ENCODE assay signal across 27 mouse cellular contexts in the genomic region with DNA sequence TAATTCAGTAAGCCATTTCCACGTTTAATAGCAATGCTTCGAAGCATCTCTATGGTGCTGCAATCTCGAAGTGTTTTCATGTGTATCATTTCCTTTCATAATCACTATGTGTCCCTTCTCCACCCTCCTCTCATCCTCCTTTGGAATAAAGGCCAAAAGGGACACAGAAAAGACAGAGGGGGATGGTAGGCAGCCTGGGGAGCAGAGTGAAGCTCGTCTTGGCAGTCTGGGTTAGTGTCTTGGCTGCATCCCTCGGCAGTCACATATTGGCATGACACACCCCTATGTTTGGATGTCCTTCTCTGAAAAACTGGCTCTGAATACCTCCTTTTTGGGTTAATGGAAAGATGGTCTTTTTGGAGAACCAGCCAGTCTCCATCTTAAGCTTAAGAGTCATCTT. TPM values are rescaled to one million over a fixed set of nuclear protein-coding genes. Genes with fewer than 3 reads are reported as not detected.
DNase-seq lines count a peak whose midpoint lies in the region; ATAC-seq and TF ChIP-seq lines count a peak whose summit lies in the region.
"Had no signal": no experiment of that assay in that cellular context is flagged by ENCODE, and none has a peak within 500 bp of the region (broad histone marks: within the 10 kb centered on the region; RNA-seq: fewer than 3 reads in every experiment).

No protein-coding gene starts in this region.

- intact Hi-C loops in heart, postnatal 10 days (cut with DNase I) = loop anchor here (5.0 kb wide), 3 partner anchors 55 to 110 kb away; partner anchors contain the start of gene Zfp366

- TF ChIP-seq POLR2A in lung, adult 2 months (IDR thresholded peaks at IDR 0.05; ENCODE audit: borderline replicate concordance, extremely low read depth, low read depth, low read length) = no peak

- H3K4me3 ChIP-seq in lung, postnatal 0 days (ENCODE audit: low read depth, low read length) = no peak overlapping the region
- no peak overlapping the region for H3K4me3 ChIP-seq in lung, adult 2 months (replicated peaks; ENCODE audit: extremely low read depth, low read depth, low read length)
- H3K4me3 ChIP-seq in brown adipose tissue, adult 24 weeks (ENCODE audit: insufficient read depth, low read depth, low read length) = no peak overlapping the region
- H3K4me3 ChIP-seq in intestine, embryonic 16.5 days (ENCODE audit: low read length) = no peak overlapping the region
- H3K4me3 ChIP-seq: embryonic facial prominence, embryonic 10.5 days; embryonic facial prominence, embryonic 15.5 days; forebrain, embryonic 13.5 days; heart, embryonic 10.5 days; hindbrain, embryonic 10.5 days; layer of hippocampus, adult 2 months; left cerebral cortex, adult 2 months; limb, embryonic 13.5 days; liver, embryonic 13.5 days; midbrain, embryonic 12.5 days; stomach, embryonic 15.5 days had no signal

- TF ChIP-seq EP300 in lung, postnatal 0 days (IDR thresholded peaks at IDR 0.05) = no peak

- H3K9me3 ChIP-seq in lung, postnatal 0 days (ENCODE audit: low read length) = no peaks in the 10 kb centered on the region
- H3K9me3 ChIP-seq in intestine, embryonic 16.5 days (ENCODE audit: control insufficient read depth, low read length) = no peaks in the 10 kb centered on the region
- H3K9me3 ChIP-seq: embryonic facial prominence, embryonic 10.5 days; embryonic facial prominence, embryonic 15.5 days; forebrain, embryonic 13.5 days; G1E; heart, embryonic 10.5 days; liver, embryonic 13.5 days; midbrain, embryonic 12.5 days; stomach, embryonic 15.5 days had no signal

- H3K4me1 ChIP-seq in lung, postnatal 0 days (ENCODE audit: insufficient read depth, low read depth, low read length) = peaks cover 6% of the 10 kb centered on the region; the same call in 1 of the 2 replicates
- peaks cover 15% of the 10 kb centered on the region for H3K4me1 ChIP-seq in lung, adult 2 months (ENCODE audit: control insufficient read depth, insufficient read depth, low read length)
- H3K4me1 ChIP-seq in brown adipose tissue, adult 24 weeks (ENCODE audit: control insufficient read depth, insufficient read depth, insufficient read length, low read length) = peaks cover 5% of the 10 kb centered on the region
- peaks cover 6% of the 10 kb centered on the region; the same call in 1 of the 2 replicates for H3K4me1 ChIP-seq in intestine, embryonic 16.5 days (ENCODE audit: control insufficient read depth, insufficient read depth, low read length)
- H3K4me1 ChIP-seq: forebrain, embryonic 13.5 days; midbrain, embryonic 12.5 days had no signal

- no peak overlapping the region for H3K9ac ChIP-seq in lung, postnatal 0 days (replicated peaks; ENCODE audit: low read depth)
- no peak overlapping the region for H3K9ac ChIP-seq in intestine, embryonic 16.5 days (ENCODE audit: low read depth, low read length)
- H3K9ac ChIP-seq: embryonic facial prominence, embryonic 15.5 days; forebrain, embryonic 13.5 days; limb, embryonic 13.5 days; liver, embryonic 13.5 days; midbrain, embryonic 12.5 days; stomach, embryonic 15.5 days had no signal

- peak; percentile 43 to 63 for DNase-seq in cerebellum, postnatal 14 days
- DNase-seq in cerebellum, adult 8-10 months = no peak
- peak; percentile 95 for DNase-seq in heart, adult 11 months
- DNase-seq in heart, postnatal 10 days = no peak
- DNase-seq in lung, postnatal 0 days (ENCODE audit: low spot score) = peak; percentile 59
- DNase-seq in lung, adult 2 months = no peak
- DNase-seq: adrenal gland, adult 8-10 months; cerebellum, adult 11 months; kidney, adult 2 months; liver, embryonic 13.5 days; lung, adult 18-20 months; retina, postnatal 1 day; right cerebral cortex, postnatal 14 days had no signal

- peak overlapping the region; percentile 2; the same call in 1 of the 2 replicates for H3K27ac ChIP-seq in lung, postnatal 0 days (ENCODE audit: low read length)
- peak overlapping the region; percentile 9; the same call in 1 of the 2 replicates for H3K27ac ChIP-seq in brown adipose tissue, adult 24 weeks (replicated peaks; ENCODE audit: low read depth, low read length)
- no peak overlapping the region for H3K27ac ChIP-seq in intestine, embryonic 16.5 days (ENCODE audit: low read length)
- H3K27ac ChIP-seq: embryonic facial prominence, embryonic 10.5 days; embryonic facial prominence, embryonic 15.5 days; forebrain, embryonic 13.5 days; heart, embryonic 10.5 days; hindbrain, embryonic 10.5 days; left cerebral cortex, adult 2 months; limb, embryonic 13.5 days; liver, embryonic 13.5 days; midbrain, embryonic 12.5 days; stomach, embryonic 15.5 days had no signal

- no peak for TF ChIP-seq CTCF in lung, postnatal 0 days (IDR thresholded peaks at IDR 0.05)
- TF ChIP-seq CTCF in lung, adult 2 months (IDR thresholded peaks at IDR 0.05; ENCODE audit: insufficient read depth, low read length) = no peak

- H3K36me3 ChIP-seq in lung, postnatal 0 days (ENCODE audit: insufficient read depth, low read length) = no peaks in the 10 kb centered on the region
- no peaks in the 10 kb centered on the region for H3K36me3 ChIP-seq in intestine, embryonic 16.5 days (ENCODE audit: control insufficient read depth, insufficient read depth, low read length)
- H3K36me3 ChIP-seq: embryonic facial prominence, embryonic 10.5 days; embryonic facial prominence, embryonic 15.5 days; G1E; heart, embryonic 10.5 days; hindbrain, embryonic 10.5 days; limb, embryonic 13.5 days; liver, embryonic 13.5 days; midbrain, embryonic 12.5 days; stomach, embryonic 15.5 days had no signal

- H3K4me2 ChIP-seq in lung, postnatal 0 days (replicated peaks; ENCODE audit: low read depth, low read length) = no peak overlapping the region
- no peak overlapping the region for H3K4me2 ChIP-seq in intestine, embryonic 16.5 days (ENCODE audit: low read depth, low read length)
- H3K4me2 ChIP-seq: embryonic facial prominence, embryonic 15.5 days; forebrain, embryonic 13.5 days; limb, embryonic 13.5 days; liver, embryonic 13.5 days; midbrain, embryonic 12.5 days; stomach, embryonic 15.5 days had no signal

- no peak for ATAC-seq in lung, postnatal 0 days
- no peak for ATAC-seq in intestine, embryonic 16.5 days
- ATAC-seq: forebrain, embryonic 13.5 days; hindbrain, embryonic 16.5 days had no signal

- no peaks in the 10 kb centered on the region for H3K27me3 ChIP-seq in lung, postnatal 0 days (replicated peaks; ENCODE audit: insufficient read depth, low read length)
- no peaks in the 10 kb centered on the region for H3K27me3 ChIP-seq in intestine, embryonic 16.5 days (replicated peaks; ENCODE audit: control insufficient read depth, insufficient read depth, low read length)
- H3K27me3 ChIP-seq: embryonic facial prominence, embryonic 15.5 days; forebrain, embryonic 13.5 days; limb, embryonic 13.5 days; liver, embryonic 13.5 days; midbrain, embryonic 12.5 days; stomach, embryonic 15.5 days had no signal

- WGBS in lung, postnatal 0 days = 57% methylated on average over 5 of the region's 5 CpGs
- WGBS in lung, adult 2 months = 72% methylated on average over 5 of the region's 5 CpGs
- 86% methylated on average over 5 of the region's 5 CpGs for WGBS in intestine, embryonic 16.5 days

RNA-seq across cellular contexts. Expression of gene Zfp366, which starts 56.9 kb away (rescaled TPM):
- total RNA-seq in heart, postnatal 10 days (2021) = 10 to 100 TPM; 13.4 to 16.9 TPM
- polyA plus RNA-seq in lung, postnatal 0 days (2015; fragmentation: Nextera tagmentation; extraction: Ambion mirVana) = 1.6 and 2.0 TPM in 2 replicates
- polyA plus RNA-seq in lung, adult 2 months (2012; rRNA removed) = 13.6 and 14.5 TPM in 2 replicates
- polyA plus RNA-seq in brown adipose tissue, adult 24 weeks (2012; ENCODE audit: insufficient read depth, insufficient read length, missing spikeins) = 2.8 and 6.6 TPM in 2 replicates
- polyA plus RNA-seq in intestine, embryonic 16.5 days (2015; fragmentation: Nextera tagmentation; extraction: Ambion mirVana) = 0.50 and 0.53 TPM in 2 replicates
- polyA plus RNA-seq: G1E had no signal

Comparison
In these comparisons a context has a peak if more than half of its experiments do, and no peak if none do; other contexts are left out.
1. DNase-seq: peak in cerebellum, postnatal 14 days (2 of 2), heart, adult 11 months (single experiment) and lung, postnatal 0 days (single experiment); none in cerebellum, adult 8-10 months (single experiment), heart, postnatal 10 days (0 of 2) and lung, adult 2 months (single experiment).